Mouse (Mus musculus): ENCODE measurements around the gene Slc48a1.

Slc48a1 gene

GRCm38 (mm10) chr15:97782749-97783105 lies 4.4 kb downstream of the Slc48a1 start:
- peak; percentile 47 for DNase-seq (ENCODE audit: low spot score)

- DNase-seq (ENCODE audit: low spot score): peak; percentile 74
Measured at GRCm38 (mm10) chr15:97784092-97784559, 5.8 kb downstream of the Slc48a1 start.

- no peak for DNase-seq (ENCODE audit: low spot score)
Measured at GRCm38 (mm10) chr15:97784561-97785161, 6.3 kb downstream of the Slc48a1 start.

- DNase-seq (ENCODE audit: low spot score): no peak
Measured at GRCm38 (mm10) chr15:97785731-97786411, 7.6 kb downstream of the Slc48a1 start.

- DNase-seq (ENCODE audit: low spot score): no peak
Measured at GRCm38 (mm10) chr15:97786412-97787112, 8.2 kb downstream of the Slc48a1 start.

- DNase-seq (ENCODE audit: low spot score): no peak
Measured at GRCm38 (mm10) chr15:97787148-97787798, 9.0 kb downstream of the Slc48a1 start.

- no peak for DNase-seq (ENCODE audit: low spot score)
Measured at GRCm38 (mm10) chr15:97787799-97788667, 9.7 kb downstream of the Slc48a1 start.

- no peak for DNase-seq (ENCODE audit: low spot score)
Measured at GRCm38 (mm10) chr15:97788821-97789220, 10.5 kb downstream of the Slc48a1 start.

GRCm38 (mm10) chr15:97789761-97790505 lies 11.6 kb downstream of the Slc48a1 start:
- DNase-seq (ENCODE audit: low spot score): no peak

- DNase-seq (ENCODE audit: low spot score): no peak
Measured at GRCm38 (mm10) chr15:97791126-97791700, 12.9 kb downstream of the Slc48a1 start.

GRCm38 (mm10) chr15:97793386-97794153 lies 15.2 kb downstream of the Slc48a1 start:
- DNase-seq (ENCODE audit: low spot score): no peak

GRCm38 (mm10) chr15:97794268-97794667 lies 15.9 kb downstream of the Slc48a1 start:
- DNase-seq (ENCODE audit: low spot score): no peak

- DNase-seq (ENCODE audit: low spot score): no peak
Measured at GRCm38 (mm10) chr15:97795559-97796235, 17.4 kb downstream of the Slc48a1 start.

- no peak for DNase-seq (ENCODE audit: low spot score)
Measured at GRCm38 (mm10) chr15:97796674-97797310, 18.5 kb downstream of the Slc48a1 start.

- no peak for DNase-seq (ENCODE audit: low spot score)
Measured at GRCm38 (mm10) chr15:97798134-97798533, 19.8 kb downstream of the Slc48a1 start.

- DNase-seq (ENCODE audit: low spot score): no peak
Measured at GRCm38 (mm10) chr15:97799446-97799845, 21.1 kb downstream of the Slc48a1 start.

- DNase-seq (ENCODE audit: low spot score): no peak
Measured at GRCm38 (mm10) chr15:97800853-97801252, 22.5 kb downstream of the Slc48a1 start.

- no peak for DNase-seq (ENCODE audit: low spot score)
Measured at GRCm38 (mm10) chr15:97801811-97802210, 23.5 kb downstream of the Slc48a1 start.

- DNase-seq (ENCODE audit: low spot score): no peak
Measured at GRCm38 (mm10) chr15:97802575-97802974, 24.3 kb downstream of the Slc48a1 start.

All from urinary bladder, postnatal 10 days (tissue).